9 mouse cellular contexts compared by ENCODE assay signal in genomic region chr5:35510589-35510988, GRCm38 (mm10). TPM values are rescaled to one million over a fixed set of nuclear protein-coding genes. Genes with fewer than 3 reads are reported as not detected.
DNase-seq lines count a peak whose midpoint lies in the region; ATAC-seq and TF ChIP-seq lines count a peak whose summit lies in the region.
"Had no signal": no experiment of that assay in that cellular context is flagged by ENCODE, and none has a peak within 500 bp of the region (broad histone marks: within the 10 kb centered on the region; RNA-seq: fewer than 3 reads in every experiment).

No protein-coding gene starts in this region.

- H3K4me2 ChIP-seq in hindbrain, embryonic 16.5 days (ENCODE audit: low read length) = no peak overlapping the region
- H3K4me2 ChIP-seq: heart, embryonic 13.5 days had no signal

- no peaks in the 10 kb centered on the region for H3K27me3 ChIP-seq in thymus, adult 2 months (ENCODE audit: control insufficient read depth, insufficient read depth, low read length)
- peaks cover 2% of the 10 kb centered on the region; the same call in 1 of the 2 replicates for H3K27me3 ChIP-seq in hindbrain, embryonic 16.5 days (replicated peaks; ENCODE audit: control insufficient read depth, insufficient read depth, low read length)

- ATAC-seq in hindbrain, embryonic 16.5 days = peak; percentile 68; the same call in 1 of the 2 replicates
- ATAC-seq in monocyte, adult 5-6 weeks (replicated peaks; ENCODE audit: insufficient number of reproducible peaks, low FRiP score, low TSS enrichment, poor library complexity, severe bottlenecking) = no peak

- H3K4me3 ChIP-seq in thymus, adult 2 months (ENCODE audit: control insufficient read depth, insufficient read depth, low read length) = no peak overlapping the region
- H3K4me3 ChIP-seq in hindbrain, embryonic 16.5 days (ENCODE audit: low read length) = no peak overlapping the region
- H3K4me3 ChIP-seq: heart, embryonic 13.5 days had no signal

- intact Hi-C loops in left cerebral cortex, postnatal 14 days (cut with DNase I) = loop anchor here (2.0 kb wide), 2 partner anchors 130 to 148 kb away; no protein-coding TSS in a partner anchor

- no peak overlapping the region for H3K27ac ChIP-seq in thymus, adult 2 months (ENCODE audit: control insufficient read depth, insufficient read depth, low read length)
- H3K27ac ChIP-seq in hindbrain, embryonic 16.5 days (ENCODE audit: low read depth, low read length) = no peak overlapping the region
- H3K27ac ChIP-seq: heart, embryonic 13.5 days had no signal

- WGBS in thymus, adult 2 months = 28% methylated on average over 5 of the region's 5 CpGs
- 28% methylated on average over 5 of the region's 5 CpGs for WGBS in hindbrain, embryonic 16.5 days

- TF ChIP-seq POLR2A in thymus, adult 2 months (IDR thresholded peaks at IDR 0.05; ENCODE audit: control insufficient read depth, extremely low read depth, insufficient read depth, low read length, poor library complexity) = no peak

- peak; percentile 52 for DNase-seq in thymus, adult 2 months
- no peak for DNase-seq in thymus, adult 18-20 months
- DNase-seq in adrenal gland, postnatal 25 days = peak; percentile 54
- DNase-seq in embryo, embryonic 11.5 days (ENCODE audit: low read depth, low spot score) = peak; percentile 71
- DNase-seq in left cerebral cortex, postnatal 14 days (ENCODE audit: low spot score in 2 of 2) = peak; percentile 43 to 72
- DNase-seq in retina, adult 2 months (ENCODE audit: low read depth, low spot score) = peak; percentile 61

- no peaks in the 10 kb centered on the region for H3K4me1 ChIP-seq in thymus, adult 2 months (replicated peaks; ENCODE audit: control insufficient read depth, insufficient read depth, low read length)
- no peaks in the 10 kb centered on the region for H3K4me1 ChIP-seq in hindbrain, embryonic 16.5 days (ENCODE audit: control insufficient read depth, insufficient read depth, low read depth, low read length)
- H3K4me1 ChIP-seq: heart, embryonic 13.5 days had no signal

- no peak overlapping the region for H3K9ac ChIP-seq in hindbrain, embryonic 16.5 days (ENCODE audit: low read depth, low read length)
- H3K9ac ChIP-seq: heart, embryonic 13.5 days had no signal

- H3K36me3 ChIP-seq in thymus, adult 2 months (ENCODE audit: control insufficient read depth, insufficient read depth, low read length) = no peaks in the 10 kb centered on the region
- no peaks in the 10 kb centered on the region for H3K36me3 ChIP-seq in hindbrain, embryonic 16.5 days (ENCODE audit: control insufficient read depth, insufficient read depth, low read length)
- H3K36me3 ChIP-seq: heart, embryonic 13.5 days had no signal

- peak; percentile 66; the same call in 1 of the 2 replicates for TF ChIP-seq CTCF in thymus, adult 2 months (IDR thresholded peaks at IDR 0.05; ENCODE audit: borderline replicate concordance, control insufficient read depth, extremely low read depth, insufficient read depth, low read length, poor library complexity)

- no peaks in the 10 kb centered on the region for H3K9me3 ChIP-seq in hindbrain, embryonic 16.5 days (ENCODE audit: control insufficient read depth, low read length)
- H3K9me3 ChIP-seq: heart, embryonic 13.5 days had no signal

RNA-seq across cellular contexts. Expression of gene Cpz, which starts 14.9 kb away (rescaled TPM):
- polyA plus RNA-seq in thymus, adult 2 months (2012; rRNA removed) = 1.0 and 1.6 TPM in 2 replicates
- total RNA-seq in adrenal gland, postnatal 25 days (2021) = 0.76 and 0.81 TPM in 2 replicates
- 1.2 and 2.4 TPM in 2 replicates for polyA plus RNA-seq in hindbrain, embryonic 16.5 days (2015; fragmentation: Nextera tagmentation; extraction: Ambion mirVana)
- 1 to 10 TPM; 2.1 TPM for total RNA-seq in left cerebral cortex, postnatal 14 days (2021)
- not detected in 3 replicates for total RNA-seq in monocyte, adult 5-6 weeks (2017)

Comparison
In these comparisons a context has a peak if more than half of its experiments do, and no peak if none do; other contexts are left out.
1. DNase-seq: peak in thymus, adult 2 months (single experiment), adrenal gland, postnatal 25 days (single experiment), embryo, embryonic 11.5 days (single experiment), left cerebral cortex, postnatal 14 days (2 of 2) and retina, adult 2 months (single experiment); none in thymus, adult 18-20 months (0 of 2).